Mouse (Mus musculus) kidney, adult 2 months (tissue): ENCODE results near the gene Ak1.

ENCODE experiments used
- CTCF ChIP-seq: fragments of 200-500 bp; conservative IDR thresholded peaks from 2 replicates; pipeline ENCODE4 v1.5.1; 2011; ENCODE audit warnings: low read depth, mild to moderate bottlenecking, control low read depth, low read length, moderate library complexity, mixed read lengths; ENCODE audit not compliant: insufficient read depth, insufficient read length
- POLR2A ChIP-seq: fragments of 200-500 bp; IDR thresholded peaks from one replicate; pipeline ENCODE4 v1.6.1; 2011; ENCODE audit warnings: low read depth, low read length, control low read depth

GRCm38 (mm10) chr2:32636617-32637016 lies 15.1 kb downstream of the Ak1 start:
- no peak for TF ChIP-seq CTCF
- no peak for TF ChIP-seq POLR2A
